Mouse (Mus musculus) gastrocnemius, adult 18-20 months (tissue): ENCODE data around the gene Tfap2d. TPM values are rescaled to one million over a fixed set of nuclear protein-coding genes. Genes with fewer than 3 reads are reported as not detected.

ENCODE experiments used
- DNase-seq: peaks from one replicate; pipeline ENCODE4 v3.0.0; 2021; ENCODE audit warnings: low spot score
- total RNA-seq, 2 experiments: library from RNA; stranded (reverse); gene quantifications; 2 replicates each; pipeline ENCODE4 v1.2.3; 2021

Gene Tfap2d
- total RNA-seq, 2 experiments from 2014 or later: not detected

GRCm38 (mm10) chr1:19210215-19211032 is 107.6 kb downstream of the Tfap2d start:
- DNase-seq: no peak

DNA sequence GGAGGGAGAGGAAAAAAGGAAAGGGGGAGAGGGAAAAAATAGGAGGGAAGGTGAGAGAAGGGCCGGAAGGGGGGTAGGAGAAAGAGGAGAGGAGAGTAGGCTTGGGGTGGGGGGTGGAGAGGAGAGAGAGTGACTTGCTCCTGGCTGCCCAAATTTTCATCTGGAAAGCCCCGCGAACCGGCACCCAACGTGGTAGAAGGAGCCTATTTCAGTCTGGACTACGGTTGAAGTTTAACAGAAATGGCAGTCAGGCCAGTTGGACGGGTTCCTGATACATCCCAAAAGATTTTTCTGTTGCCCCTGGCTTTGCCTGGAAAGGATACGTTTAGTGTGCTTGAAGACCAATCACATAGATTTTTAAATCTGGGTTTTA is 108.2 kb downstream of the Tfap2d start:
- DNase-seq: no peak

- no peak for DNase-seq
Observed at GRCm38 (mm10) chr1:19211546-19212154, 108.8 kb downstream of the Tfap2d start.

GRCm38 (mm10) chr1:19212691-19213090 is 109.9 kb downstream of the Tfap2d start:
- no peak for DNase-seq

- DNase-seq: no peak
Observed at GRCm38 (mm10) chr1:19213171-19213570, 110.3 kb downstream of the Tfap2d start.

DNA sequence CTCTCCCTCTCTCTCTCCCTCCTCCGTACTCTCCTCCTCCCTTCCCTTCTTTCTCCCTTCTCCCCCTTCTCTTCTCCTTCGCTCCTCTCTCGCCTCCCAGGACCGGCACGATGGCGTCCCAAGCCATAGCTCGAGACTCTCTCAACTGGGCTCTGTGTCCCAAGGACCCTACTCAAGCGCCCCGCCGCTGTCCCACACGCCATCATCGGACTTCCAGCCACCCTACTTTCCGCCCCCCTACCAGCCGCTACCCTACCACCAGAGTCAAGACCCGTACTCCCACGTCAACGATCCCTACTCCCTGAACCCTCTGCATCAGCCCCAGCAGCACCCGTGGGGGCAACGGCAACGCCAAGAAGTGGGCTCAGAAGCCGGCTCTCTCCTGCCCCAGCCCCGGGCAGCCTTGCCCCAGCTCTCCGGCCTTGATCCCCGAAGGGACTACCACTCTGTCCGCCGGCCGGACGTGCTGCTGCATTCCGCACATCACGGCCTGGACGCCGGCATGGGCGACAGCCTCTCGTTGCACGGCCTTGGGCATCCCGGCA is 111.1 kb downstream of the Tfap2d start:
- no peak for DNase-seq

Other genes with a start within 250 kb of the Tfap2d start
- under 1 TPM in 1 of 2 experiments, not detected in 1; 0.11 TPM for gene Tfap2b, start 105.9 kb downstream of the Tfap2d start, total RNA-seq